Mouse (Mus musculus) frontal cortex, postnatal 25 days (tissue): Measurements from ENCODE around the gene Rnf220.

Experiments
- DNase-seq, 2 experiments: peaks; one replicate each; pipeline ENCODE4 v3.0.0; 2022; ENCODE audit warnings: low spot score in 2 of 2

Gene Rnf220

DNA sequence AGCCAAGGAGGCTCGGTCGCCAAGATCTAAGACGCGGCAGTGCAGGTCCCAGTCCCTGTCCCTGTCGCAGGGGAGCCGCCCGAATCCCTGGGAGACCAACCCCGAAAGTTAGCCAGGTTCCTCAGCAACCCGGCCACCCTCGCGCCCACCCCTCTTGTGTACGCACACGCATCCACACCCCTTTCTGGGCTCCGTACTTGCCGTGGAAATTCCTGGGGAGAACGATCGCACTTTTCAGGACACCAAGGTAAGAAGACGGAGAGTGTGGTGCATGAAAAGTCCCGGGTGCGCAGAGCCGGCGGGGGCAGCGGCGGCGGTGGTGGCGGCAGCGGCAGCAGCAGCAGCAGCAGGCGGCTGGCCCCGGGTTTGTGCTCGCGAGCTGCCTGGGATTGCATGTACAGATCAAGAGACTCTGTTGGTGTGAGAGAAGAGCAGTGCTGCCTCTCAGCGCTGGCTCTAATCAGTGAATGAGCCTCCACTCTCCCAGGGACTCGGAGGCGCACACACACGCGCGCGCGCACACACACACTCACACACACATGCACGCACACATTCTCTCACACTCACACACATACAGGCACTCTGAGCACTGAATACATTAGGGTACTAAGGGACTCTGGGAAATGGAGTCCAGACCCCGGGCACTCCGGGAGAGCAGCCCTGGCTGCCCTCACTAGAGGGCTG is at the start of gene Rnf220:
TSS of gene Rnf220 (minus strand) at position 571 of the 684 bp plus-strand sequence.
- DNase-seq, result no peak

DNA sequence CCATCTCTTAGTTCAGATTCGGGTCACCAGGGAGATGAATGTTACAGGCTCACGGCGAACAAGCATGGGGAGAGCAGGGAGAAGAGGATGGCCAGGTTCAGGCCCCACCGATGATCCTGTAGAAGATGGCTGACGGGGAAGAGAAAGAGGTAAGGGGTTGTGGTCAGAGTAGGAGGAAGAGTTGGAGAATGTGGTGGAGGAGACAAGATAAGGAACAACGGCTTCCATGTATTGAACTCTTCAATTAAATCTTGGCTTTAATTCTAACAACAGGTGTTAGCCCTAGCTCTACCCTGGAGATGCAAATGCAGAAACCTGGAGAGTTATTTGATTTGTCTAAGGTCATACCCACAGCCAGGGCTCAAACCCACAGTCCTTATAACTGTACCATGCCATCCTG is 49.8 kb upstream of the Rnf220 start:
- no peak for DNase-seq

DNA sequence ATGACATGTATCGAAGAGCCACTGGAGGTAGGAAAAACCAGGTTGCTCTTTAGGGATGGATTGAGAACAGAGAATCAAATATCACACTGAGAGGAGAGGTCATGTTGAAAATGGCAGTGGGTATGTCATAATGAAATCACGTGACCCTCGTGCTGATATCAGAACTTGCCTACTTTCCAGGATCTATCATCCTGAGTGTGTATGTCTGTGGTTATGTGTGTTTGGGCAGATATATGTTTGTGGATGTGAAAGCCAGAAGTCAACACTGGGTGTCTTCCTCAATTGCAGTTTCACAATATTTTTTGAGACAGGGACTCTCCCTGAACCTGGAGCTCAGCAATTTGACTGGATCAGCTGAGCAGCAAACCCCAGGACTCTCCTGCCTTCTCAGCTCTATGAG is 48.6 kb upstream of the Rnf220 start:
- no peak for DNase-seq

DNA sequence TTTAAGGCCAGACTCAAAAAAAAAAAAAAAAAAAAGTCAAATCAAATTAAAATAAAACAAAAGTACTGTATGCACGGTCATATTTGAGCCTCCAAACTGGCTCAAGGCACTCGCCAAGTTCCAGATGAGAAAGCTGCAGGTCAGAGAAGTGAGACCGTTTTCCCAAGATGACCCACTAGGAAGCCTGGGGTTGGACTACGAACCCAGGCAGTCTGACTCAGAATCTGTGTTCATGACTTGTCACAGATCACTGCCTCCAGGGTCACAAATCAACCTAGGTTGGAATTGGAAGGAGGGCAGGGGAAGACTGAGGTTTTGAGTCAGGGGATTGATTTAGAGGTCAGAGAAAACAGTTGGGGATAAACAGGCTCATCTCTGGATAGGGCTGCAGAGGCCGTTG is 43.7 kb upstream of the Rnf220 start:
- no peak for DNase-seq

GRCm38 (mm10) chr4:117539329-117539980 is 42.6 kb upstream of the Rnf220 start:
- no peak for DNase-seq

DNA sequence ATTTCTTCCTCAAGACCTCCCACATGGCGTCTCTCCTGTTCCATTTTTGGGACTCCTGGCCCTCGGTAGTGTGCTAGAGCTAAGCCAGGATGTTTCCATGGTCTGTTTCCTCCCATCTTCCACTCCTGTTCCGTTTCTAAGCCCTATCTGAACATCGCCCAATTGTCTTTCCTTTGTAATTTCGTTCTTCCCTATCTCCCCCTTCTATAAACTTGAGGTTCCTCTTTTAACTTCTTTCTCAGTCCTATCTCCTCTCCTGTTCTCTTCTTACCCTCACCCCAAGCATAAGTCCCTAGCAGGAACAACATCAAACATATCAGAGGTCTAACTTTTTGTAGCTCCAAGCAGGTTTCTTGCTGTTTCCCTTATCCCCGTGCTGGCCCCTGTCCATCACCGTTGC is 40.1 kb upstream of the Rnf220 start:
- DNase-seq, result no peak

DNA sequence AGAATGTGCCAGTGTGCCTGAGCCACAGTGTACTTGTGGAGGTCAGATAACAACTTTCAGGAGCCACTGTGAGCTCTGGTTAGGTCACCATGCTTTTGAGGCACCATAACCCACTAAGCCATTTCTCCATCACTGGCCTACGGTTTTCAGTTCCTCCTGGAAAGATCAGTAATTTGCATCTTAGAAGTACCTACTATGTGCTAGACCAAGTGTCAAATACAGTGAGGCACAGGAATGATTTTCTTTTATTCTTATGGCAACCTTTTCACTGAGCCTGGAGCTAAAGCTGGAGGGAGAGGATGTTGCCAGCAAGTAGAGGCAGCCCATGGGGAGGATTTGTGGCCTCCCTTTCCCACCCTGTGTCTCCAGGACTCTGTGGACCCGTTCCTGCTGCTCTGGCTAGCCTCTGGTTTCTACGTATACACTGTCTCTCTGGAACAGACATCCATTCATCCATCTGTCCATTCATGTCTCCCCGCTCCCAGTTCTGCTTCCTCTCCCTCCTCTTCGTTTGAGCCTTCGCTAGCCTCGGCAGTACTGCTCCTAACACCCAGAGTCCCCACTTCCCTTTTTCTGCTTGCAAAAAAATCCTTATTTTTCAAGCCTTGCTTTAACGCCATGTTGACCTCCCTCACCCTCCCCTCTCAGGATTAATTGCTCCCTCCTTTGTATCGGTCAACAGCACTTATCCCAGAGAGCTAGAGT is 38.8 kb upstream of the Rnf220 start:
- DNase-seq, result no peak

- DNase-seq, result no peak
Measured at GRCm38 (mm10) chr4:117529843-117530242, 33.0 kb upstream of the Rnf220 start.

GRCm38 (mm10) chr4:117527952-117528351 is 31.1 kb upstream of the Rnf220 start:
- peak in 1 of 2 experiments; percentile 18 for DNase-seq

- DNase-seq, result no peak
Measured at GRCm38 (mm10) chr4:117527116-117527899, 30.5 kb upstream of the Rnf220 start.

GRCm38 (mm10) chr4:117525990-117526389 is 29.1 kb upstream of the Rnf220 start:
- no peak for DNase-seq

DNA sequence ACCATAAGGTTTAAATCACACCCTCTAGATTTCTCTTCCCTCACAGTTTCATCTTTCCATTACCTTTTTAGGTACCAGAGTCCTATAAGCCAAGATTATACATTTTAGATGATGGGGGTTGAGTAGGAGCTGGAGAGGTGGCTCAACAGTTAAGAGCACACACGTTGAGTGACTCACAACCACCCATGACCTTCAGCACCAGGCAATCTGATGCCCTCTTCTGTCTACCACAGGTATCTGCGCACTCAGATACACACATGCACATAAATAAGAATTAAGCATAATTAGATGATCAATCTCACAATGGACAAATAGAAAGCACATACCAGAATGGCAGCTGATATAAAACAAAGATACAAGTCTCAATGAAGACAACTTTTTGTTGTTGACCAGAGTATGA is 24.5 kb upstream of the Rnf220 start:
- DNase-seq, result no peak

- DNase-seq, result no peak
Measured at GRCm38 (mm10) chr4:117518246-117518645, 21.4 kb upstream of the Rnf220 start.

DNA sequence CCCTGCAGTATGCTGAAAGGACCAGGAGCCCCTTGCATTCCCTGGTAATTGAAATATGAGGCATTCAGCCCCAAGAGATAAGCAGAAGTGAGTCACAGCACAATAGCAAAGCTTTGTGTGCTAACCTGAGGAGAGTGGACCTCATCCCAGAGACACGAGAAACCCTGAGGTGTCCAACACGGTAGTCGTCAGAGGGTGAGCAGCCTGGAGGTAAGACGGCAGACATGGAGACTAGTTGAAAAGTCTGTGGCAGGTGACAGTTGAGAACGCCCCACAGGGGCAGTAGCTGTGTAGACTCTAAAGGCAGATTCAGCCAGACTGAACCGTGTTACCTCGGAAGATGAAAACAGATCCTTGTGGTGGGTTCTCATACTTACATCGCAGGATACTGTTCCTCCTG is 2.2 kb upstream of the Rnf220 start:
- no peak for DNase-seq

DNA sequence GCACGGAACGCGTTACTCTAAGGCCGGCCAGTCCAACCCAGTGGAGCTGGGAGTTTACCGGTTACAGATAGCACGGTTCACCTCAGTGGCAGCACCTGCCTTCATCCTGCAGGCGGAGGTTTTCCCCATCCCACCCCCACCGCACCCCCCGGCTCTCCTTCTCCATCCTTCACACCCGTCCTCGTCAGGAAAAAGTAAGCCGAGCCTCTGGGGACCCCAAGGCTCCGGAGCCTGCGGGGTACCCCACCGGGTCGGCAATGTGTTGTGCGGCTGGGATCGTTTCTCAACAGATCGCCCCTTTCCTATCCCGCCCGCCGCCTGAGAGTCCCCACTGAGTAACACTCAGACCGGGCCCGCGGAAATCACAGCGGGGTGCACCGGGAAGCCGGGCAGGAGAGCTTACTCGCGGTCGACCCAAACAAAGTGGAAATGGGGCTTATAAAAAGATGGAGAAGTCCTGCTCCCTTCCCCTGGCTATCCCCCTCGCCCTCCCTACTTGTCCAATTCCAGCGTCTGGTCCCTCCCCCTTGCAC is 917 bp downstream of the Rnf220 start:
- no peak for DNase-seq

DNA sequence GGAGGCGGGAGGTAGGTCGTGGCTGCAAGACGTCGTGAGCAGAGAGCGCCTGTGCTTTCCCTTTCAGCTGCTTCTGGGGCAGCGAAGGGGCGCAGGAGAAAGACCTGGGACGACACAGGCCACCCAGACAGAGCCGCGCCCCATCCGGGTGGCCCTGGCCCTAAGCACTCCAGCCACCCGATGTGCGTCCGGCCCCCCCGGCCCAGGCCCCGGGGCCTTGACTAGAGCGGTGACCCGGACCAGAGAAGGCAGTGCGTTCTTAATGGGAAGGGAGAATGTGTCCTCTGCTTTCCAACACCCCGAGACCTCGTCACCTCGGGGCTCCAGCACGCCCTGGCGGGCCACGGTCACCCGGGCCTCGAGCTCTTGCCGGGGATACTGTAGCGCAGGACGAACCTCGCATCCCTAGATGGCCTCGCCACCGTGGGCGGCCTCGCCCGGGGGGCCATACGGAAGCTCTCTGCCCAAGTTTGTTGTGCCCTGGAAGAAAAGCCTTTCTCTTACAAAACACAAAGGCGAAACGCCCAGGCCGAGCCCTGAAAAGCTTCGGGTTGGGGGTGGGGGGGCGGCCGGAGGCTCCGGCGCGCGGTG is 1.8 kb downstream of the Rnf220 start:
- DNase-seq, result no peak

- DNase-seq, result no peak
Measured at GRCm38 (mm10) chr4:117493905-117494851, 2.7 kb downstream of the Rnf220 start.

GRCm38 (mm10) chr4:117493161-117493568 is 3.7 kb downstream of the Rnf220 start:
- no peak for DNase-seq

DNA sequence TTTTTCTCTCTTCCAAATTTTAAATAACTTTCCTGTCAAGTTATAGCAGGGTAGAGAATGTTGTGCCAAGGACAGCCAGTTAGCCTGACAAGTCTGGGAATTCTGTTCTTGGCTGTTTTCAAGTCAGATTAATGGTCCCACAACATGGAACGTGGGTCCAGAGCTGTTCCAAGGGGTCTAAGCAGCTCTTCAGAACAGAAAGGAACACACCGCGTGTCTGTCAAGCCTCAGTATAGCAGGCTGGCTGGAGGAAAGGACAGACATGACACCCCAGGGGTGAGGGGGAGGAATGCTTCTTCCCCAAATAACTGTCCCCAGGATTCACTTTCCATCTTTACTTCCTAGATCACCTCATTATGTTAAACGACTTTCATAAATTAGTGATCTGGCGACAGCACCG is 5.0 kb downstream of the Rnf220 start:
- DNase-seq, result no peak

DNA sequence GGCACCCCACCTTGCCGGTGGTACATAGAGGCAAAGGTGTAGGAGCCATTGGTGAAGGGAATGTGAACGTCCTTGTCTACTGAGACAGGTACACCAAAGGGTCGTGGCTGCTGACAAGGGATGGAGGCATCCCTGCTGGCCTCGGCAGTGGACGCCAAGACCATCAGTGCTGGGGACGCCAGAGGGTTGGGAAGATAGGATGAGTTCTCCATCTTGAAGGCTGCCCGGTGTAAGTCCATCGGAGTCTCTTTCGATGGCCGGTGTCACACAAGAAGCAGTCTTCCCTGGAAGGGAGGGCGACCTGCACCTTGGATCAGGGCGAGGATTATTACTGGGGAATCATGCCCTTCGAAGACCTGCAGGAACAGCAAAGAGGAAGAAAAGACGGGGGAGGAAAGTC is 6.9 kb downstream of the Rnf220 start:
- no peak for DNase-seq
